Mouse (Mus musculus) embryonic fibroblast, embryonic 13.5 days (primary cell): ENCODE data around the gene March10. TPM values are rescaled to one million over a fixed set of nuclear protein-coding genes. Genes with fewer than 3 reads are reported as not detected.

ENCODE experiments used
- H3K27ac ChIP-seq: 2 replicates; pipeline ENCODE4 v1.5.1; 2012; ENCODE audit warnings: low read length, control low read depth, inconsistent platforms; ENCODE audit not compliant: insufficient read depth
- H3K4me1 ChIP-seq: 2 replicates; pipeline ENCODE4 v1.6.1; 2011; ENCODE audit warnings: low read length; ENCODE audit not compliant: control insufficient read depth, insufficient read depth
- H3K4me3 ChIP-seq: 2 replicates; pipeline ENCODE4 v1.5.1; 2011; ENCODE audit warnings: mild to moderate bottlenecking, control low read depth, low read length; ENCODE audit not compliant: insufficient read depth
- CTCF ChIP-seq: IDR thresholded peaks from 2 replicates; pipeline ENCODE4 v1.5.1; 2011; ENCODE audit warnings: mild to moderate bottlenecking, control low read depth, low read length, moderate library complexity, borderline replicate concordance; ENCODE audit not compliant: insufficient read depth
- POLR2A ChIP-seq: IDR thresholded peaks from 2 replicates; pipeline ENCODE4 v1.6.1; 2011; ENCODE audit warnings: low read depth, mild to moderate bottlenecking, control low read depth, low read length, moderate library complexity
- polyA plus RNA-seq: library from polyadenylated mRNA; stranded (reverse); fragments of >200 nt; gene quantifications from 2 replicates; pipeline ENCODE4 v1.2.4, GENCODE M21; 2011; ENCODE audit warnings: low read depth; ENCODE audit not compliant: missing spikeins, insufficient read length

The March10 gene
- polyA plus RNA-seq, 1 experiment, result not detected

DNA sequence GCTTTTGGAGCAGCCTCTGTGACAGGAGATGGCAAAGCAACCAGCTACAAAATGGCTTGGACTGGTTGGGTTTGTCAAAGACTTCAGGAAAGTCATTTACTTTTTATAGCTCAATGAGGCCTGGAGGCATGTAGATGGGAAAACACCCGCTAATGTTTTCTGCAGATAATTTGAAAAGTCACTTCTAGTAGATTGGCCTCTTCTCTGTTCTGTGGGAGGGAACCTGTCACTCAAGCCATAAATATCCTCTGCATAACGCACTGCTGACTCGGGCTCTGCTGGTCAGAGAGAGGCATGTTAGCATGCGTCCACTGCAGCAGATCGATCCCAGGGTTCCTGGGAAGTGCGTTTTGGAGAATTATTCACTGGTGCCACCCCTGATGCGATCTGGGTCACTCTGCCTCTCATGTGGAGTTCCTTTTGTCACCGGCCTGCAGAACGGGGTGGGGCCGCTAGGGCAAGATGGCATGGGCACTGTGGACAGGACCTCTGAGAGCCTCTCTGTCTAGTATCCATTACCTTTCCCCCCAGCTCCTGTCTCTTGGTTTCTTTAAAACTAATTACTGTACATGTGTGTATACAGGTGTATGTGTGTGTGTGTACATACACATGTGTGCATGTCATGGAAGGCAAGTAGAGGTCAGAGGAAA, 81.9 kb downstream of the March10 start:
- TF ChIP-seq POLR2A (no peak), CTCF (no peak)
- no peak overlapping the region for H3K27ac ChIP-seq

GRCm38 (mm10) chr11:105373881-105374280, 82.7 kb downstream of the March10 start:
- Histone ChIP-seq H3K4me3 (no peak overlapping the region), H3K4me1 (no peaks in the 10 kb centered on the region), H3K27ac (no peak overlapping the region)
- TF ChIP-seq POLR2A, result no peak
- no peak for TF ChIP-seq CTCF

More for the DNA sequence above, 81.9 kb downstream of the March10 start:
- H3K4me1 ChIP-seq, result no peaks in the 10 kb centered on the region
- H3K4me3 ChIP-seq, result no peak overlapping the region

DNA sequence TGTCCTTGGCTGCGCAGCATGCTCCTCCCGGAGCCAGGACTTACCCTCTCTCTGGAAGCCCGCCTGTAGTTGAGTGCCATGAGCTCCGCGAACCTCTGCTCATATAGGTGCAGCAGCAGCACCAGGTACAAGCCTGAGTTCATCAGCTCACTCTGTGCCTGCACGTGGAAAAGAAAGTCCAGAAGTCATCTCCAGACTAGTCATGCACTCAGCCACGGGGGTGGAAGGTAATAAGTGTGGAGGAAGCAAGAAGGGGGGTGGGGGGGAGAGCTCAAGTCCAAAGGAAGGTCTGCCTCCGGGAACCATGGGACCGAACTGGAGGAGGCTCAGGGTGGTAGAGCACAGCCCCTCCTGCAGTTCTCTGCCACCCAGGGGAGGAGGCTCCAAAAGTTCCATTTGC, 84.7 kb downstream of the March10 start:
- Histone ChIP-seq H3K4me1 (no peaks in the 10 kb centered on the region), H3K4me3 (no peak overlapping the region), H3K27ac (no peak overlapping the region)
- no peak for TF ChIP-seq CTCF
- no peak for TF ChIP-seq POLR2A

- H3K4me3 ChIP-seq, result no peak overlapping the region
- TF ChIP-seq POLR2A (no peak), CTCF (no peak)
- no peaks in the 10 kb centered on the region for H3K4me1 ChIP-seq
- no peak overlapping the region for H3K27ac ChIP-seq
Measured at GRCm38 (mm10) chr11:105369526-105370386, 86.8 kb downstream of the March10 start.

DNA sequence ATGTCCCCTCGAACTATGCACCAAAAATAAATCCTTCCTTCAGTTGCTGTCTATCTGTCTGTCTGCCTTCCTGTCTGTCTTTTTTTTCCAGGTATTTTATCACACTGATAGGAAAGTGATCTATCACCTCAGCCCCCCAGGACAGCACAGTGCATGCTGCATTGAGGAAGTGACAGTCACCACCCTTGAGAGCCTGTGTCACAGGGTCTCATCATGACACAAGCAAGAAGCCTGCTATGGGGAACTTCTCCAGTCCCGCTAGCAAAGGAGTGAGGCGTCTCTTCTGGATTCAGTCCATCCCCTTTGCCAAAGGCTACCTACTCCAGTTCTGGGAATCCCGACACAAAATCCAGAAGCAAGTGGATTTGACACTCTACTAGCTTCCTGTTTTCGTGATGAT, 87.7 kb downstream of the March10 start:
- Histone ChIP-seq H3K4me3 (no peak overlapping the region), H3K27ac (no peak overlapping the region), H3K4me1 (no peaks in the 10 kb centered on the region)
- TF ChIP-seq POLR2A (no peak), CTCF (no peak)

DNA sequence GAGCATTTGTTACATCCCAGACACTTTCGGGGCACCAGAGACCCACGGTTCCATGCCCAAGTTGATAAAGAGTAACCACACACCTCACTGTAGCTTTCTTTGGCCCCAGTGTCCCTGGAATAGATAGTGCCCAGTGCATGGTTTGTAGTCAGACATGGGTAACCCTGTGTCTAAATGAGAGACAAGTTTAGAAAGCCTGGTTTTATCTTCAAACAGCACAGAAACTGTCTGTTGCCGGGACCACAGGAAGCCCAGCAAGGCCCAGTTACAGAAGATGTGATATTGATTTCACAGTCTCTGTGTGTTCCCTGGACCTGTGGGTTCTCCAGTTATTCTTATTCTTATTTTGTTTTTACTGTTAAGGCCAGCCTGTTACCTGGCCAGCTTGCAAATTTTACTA, 89.4 kb downstream of the March10 start:
- TF ChIP-seq POLR2A (no peak), CTCF (no peak)
- Histone ChIP-seq H3K4me1 (no peaks in the 10 kb centered on the region), H3K4me3 (no peak overlapping the region), H3K27ac (no peak overlapping the region)

- no peak overlapping the region for H3K4me3 ChIP-seq
- TF ChIP-seq POLR2A (no peak), CTCF (no peak)
- no peaks in the 10 kb centered on the region for H3K4me1 ChIP-seq
- H3K27ac ChIP-seq, result no peak overlapping the region
Measured at GRCm38 (mm10) chr11:105366051-105366450, 90.5 kb downstream of the March10 start.

DNA sequence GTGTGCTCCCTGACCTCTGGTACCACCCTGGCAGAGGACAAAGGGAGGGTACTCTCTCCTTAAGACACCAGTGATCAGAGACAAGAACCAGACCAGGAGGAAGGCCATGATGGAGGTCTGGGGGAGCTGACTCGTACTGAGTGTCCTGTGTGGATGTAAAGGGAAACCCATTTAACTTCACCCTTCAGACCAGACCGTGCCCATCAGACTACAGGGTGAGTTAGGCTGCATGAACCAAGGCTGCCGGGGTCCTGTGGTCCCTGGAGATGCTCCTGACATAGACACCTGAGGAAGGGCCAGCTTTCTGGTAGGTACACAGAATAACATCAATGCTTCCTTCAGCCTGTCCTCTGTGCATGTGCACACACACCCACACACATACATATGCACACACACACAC, 90.9 kb downstream of the March10 start:
- Histone ChIP-seq H3K27ac (no peak overlapping the region), H3K4me1 (no peaks in the 10 kb centered on the region), H3K4me3 (no peak overlapping the region)
- no peak for TF ChIP-seq CTCF
- TF ChIP-seq POLR2A, result no peak

DNA sequence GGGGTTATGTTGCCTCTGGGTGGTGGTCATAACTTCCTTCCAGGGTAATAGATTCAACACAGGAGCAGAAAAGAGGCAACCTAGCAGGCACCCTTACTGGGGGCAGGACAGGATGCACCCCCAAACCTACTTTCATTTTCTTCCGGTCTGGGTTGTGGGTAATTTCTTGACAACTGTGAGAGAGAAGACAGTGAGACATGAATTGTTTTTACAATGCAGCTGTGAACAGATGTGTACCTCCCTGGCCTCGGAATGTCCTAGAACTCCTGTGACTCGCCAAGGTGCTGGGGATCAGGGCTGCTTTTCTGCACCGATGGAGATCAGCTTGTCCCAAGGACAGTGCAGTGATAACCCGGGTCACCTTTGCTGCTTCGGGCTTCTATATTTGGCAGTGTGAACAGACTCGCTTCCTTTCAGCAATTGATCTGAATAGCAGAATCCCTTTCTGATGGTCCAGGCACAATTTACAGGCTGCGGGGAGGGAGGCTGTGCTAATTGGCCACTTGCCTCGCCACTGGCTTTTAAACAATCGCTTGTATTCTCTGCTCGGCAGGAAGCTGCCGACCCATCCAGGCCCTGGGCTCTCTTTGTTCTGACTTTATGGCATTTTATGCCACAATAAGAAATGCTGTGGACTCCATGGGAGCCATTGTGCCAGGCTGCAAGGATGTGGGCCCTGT, 92.0 kb downstream of the March10 start:
- Histone ChIP-seq H3K4me1 (no peaks in the 10 kb centered on the region), H3K4me3 (no peak overlapping the region), H3K27ac (no peak overlapping the region)
- TF ChIP-seq CTCF (no peak), POLR2A (no peak)
